Mouse (Mus musculus) embryonic facial prominence, embryonic 10.5 days (tissue): ENCODE measurements around the gene Tex48. TPM values are rescaled to one million over a fixed set of nuclear protein-coding genes. Genes with fewer than 3 reads are reported as not detected.
A peak's percentile ranks its signal among the peaks of the same experiment; 100 is the strongest.

Experiments
- DNase-seq: peaks from one replicate; pipeline ENCODE4 v3.0.0-alpha.2; 2017; ENCODE audit warnings: low spot score
- H3K27ac ChIP-seq: fragments of 300-500 bp; sonication (generic); replicated peaks from 2 replicates; pipeline ENCODE4 v1.5.1; 2016; ENCODE audit warnings: mild to moderate bottlenecking
- H3K27me3 ChIP-seq: fragments of 300-500 bp; sonication (generic); replicated peaks from 2 replicates; pipeline ENCODE4 v1.6.1; 2016; ENCODE audit warnings: low read depth, mild to moderate bottlenecking; ENCODE audit not compliant: poor library complexity, severe bottlenecking
- H3K36me3 ChIP-seq: fragments of 300-500 bp; sonication (generic); replicated peaks from 2 replicates; pipeline ENCODE4 v1.6.1; 2016; ENCODE audit warnings: mild to moderate bottlenecking, moderate library complexity
- H3K4me1 ChIP-seq: fragments of 300-500 bp; sonication (generic); 2 replicates; pipeline ENCODE4 v1.6.1; 2016
- H3K4me3 ChIP-seq: fragments of 300-500 bp; sonication (generic); 2 replicates; pipeline ENCODE4 v1.5.1; 2016; ENCODE audit warnings: mild to moderate bottlenecking, moderate library complexity
- H3K9me3 ChIP-seq: fragments of 300-500 bp; sonication (generic); 2 replicates; pipeline ENCODE4 v1.6.1; 2016; ENCODE audit warnings: mild to moderate bottlenecking
- WGBS: fragments of 180-500 bp; shearing (Covaris S2); methylation state at CpG from one replicate; pipeline ENCODE4 v1.1.7; 2016; 5-methylcytosine and 5-hydroxymethylcytosine counted together
- polyA plus RNA-seq: library from polyadenylated mRNA; unstranded; fragments of >200 nt; fragmentation: Nextera tagmentation; extraction: Ambion mirVana; gene quantifications from 2 replicates; pipeline ENCODE4 v1.2.1, GENCODE M21; 2016

Tex48 gene
- polyA plus RNA-seq, 1 experiment from 2014 or later, result not detected

DNA sequence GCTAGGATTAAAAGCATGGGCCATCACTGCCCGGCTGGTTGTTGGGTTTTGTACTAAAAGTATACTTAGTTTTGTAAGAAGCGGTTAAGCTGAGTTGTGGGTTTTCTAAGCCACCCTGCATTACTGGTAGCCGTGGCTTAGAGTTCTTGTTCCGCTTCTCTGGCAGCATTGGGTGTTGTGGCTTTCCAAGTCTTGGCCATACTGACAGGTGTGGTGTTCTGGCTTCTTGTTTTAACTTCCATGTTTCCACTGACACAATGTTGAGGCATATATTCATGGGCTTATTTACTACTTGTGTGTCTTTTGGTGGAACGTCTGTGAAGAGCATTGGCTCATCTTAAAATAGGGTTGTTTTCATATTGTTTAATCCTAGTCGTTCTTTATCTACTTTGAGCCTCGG is 32.2 kb downstream of the Tex48 start:
- Histone ChIP-seq H3K36me3 (no peaks in the 10 kb centered on the region), H3K4me1 (peaks cover 5% of the 10 kb centered on the region; the same call in 1 of the 2 replicates), H3K27me3 (no peaks in the 10 kb centered on the region), H3K4me3 (no peak overlapping the region), H3K9me3 (no peaks in the 10 kb centered on the region), H3K27ac (no peak overlapping the region)
- no peak for DNase-seq
- WGBS, result 89% methylated on average over 7 of the region's 7 CpGs

DNA sequence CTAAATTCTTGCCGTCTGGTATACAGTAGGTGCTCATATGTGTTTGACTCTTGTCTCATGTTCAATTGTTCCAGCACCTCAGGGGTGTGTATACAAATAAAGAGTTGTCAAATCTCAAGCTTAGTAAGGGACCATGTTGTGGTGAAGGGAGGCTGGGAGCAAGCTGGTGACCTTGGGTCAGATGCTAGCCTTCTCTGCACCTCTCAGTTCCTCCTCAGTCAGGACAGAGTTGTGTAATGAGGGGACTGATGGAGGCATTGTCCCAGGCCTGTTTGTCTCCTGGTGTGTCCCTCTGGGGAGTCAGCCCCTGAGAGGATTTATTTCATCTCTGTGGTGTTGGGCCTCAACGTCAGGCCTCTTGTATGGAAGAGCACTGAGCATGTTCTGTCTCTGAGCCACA is 36.0 kb downstream of the Tex48 start:
- WGBS, result 62% methylated on average over 2 of the region's 2 CpGs

DNA sequence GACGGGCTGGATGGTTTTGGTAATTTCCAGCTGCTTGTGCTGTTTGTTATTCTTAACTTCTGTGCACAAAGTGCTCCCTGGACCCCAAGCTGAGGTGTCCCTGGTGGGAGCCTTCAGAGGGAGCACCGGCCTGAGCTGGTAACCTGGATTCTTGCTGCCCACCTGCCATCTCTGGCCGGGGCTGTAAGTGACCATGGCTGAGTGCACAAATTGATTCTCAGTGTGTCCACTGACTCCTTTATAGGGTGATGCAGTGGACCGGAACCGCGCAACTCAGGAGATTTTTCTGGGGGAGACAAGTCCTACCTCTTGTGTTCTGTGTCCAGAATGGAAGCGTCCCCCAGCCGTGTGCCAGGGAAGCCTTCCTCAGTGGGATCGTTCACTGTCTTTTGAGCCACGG is 37.0 kb downstream of the Tex48 start:
- 87% methylated on average over 10 of the region's 10 CpGs for WGBS
- no peak for DNase-seq

More for the DNA sequence above, 36.0 kb downstream of the Tex48 start:
- DNase-seq, result no peak
- no peaks in the 10 kb centered on the region for H3K36me3 ChIP-seq
- peaks cover 27% of the 10 kb centered on the region for H3K4me1 ChIP-seq
- H3K9me3 ChIP-seq, result no peaks in the 10 kb centered on the region
- H3K27me3 ChIP-seq, result no peaks in the 10 kb centered on the region
- no peak overlapping the region; the same call in 1 of the 2 replicates for H3K27ac ChIP-seq
- no peak overlapping the region for H3K4me3 ChIP-seq

DNA sequence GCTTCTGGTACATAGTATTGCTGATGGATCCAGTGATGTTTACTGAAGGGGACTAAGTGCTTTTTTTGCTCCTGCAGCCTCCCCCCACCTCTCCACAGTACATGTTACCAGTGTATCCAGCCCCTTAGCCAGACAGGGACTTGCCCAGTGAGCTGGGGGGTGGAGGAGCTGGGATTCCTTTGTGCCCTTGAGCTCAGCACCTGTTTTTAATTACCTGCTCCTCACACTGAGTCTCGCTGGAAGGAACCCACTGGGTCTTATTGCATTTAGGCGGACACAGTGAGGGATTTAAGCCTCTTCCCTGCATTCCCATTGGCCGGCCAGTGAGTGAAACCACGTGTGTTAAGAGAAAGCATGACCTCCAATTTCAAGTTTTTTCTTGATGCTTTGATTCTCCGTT is 39.6 kb downstream of the Tex48 start:
- H3K27me3 ChIP-seq, result no peaks in the 10 kb centered on the region
- H3K36me3 ChIP-seq, result peaks cover 16% of the 10 kb centered on the region
- peaks cover 3% of the 10 kb centered on the region; the same call in 1 of the 2 replicates for H3K9me3 ChIP-seq
- WGBS, result 32% methylated on average over 5 of the region's 5 CpGs
- DNase-seq, result peak; percentile 87
- H3K4me3 ChIP-seq, result no peak overlapping the region
- H3K27ac ChIP-seq, result peak overlapping the region; percentile 85
- peaks cover 39% of the 10 kb centered on the region for H3K4me1 ChIP-seq

More for the DNA sequence above, 37.0 kb downstream of the Tex48 start:
- Histone ChIP-seq H3K4me3 (no peak overlapping the region), H3K27me3 (no peaks in the 10 kb centered on the region), H3K4me1 (peaks cover 30% of the 10 kb centered on the region), H3K36me3 (0 out of 2 replicates have a peak, but pooled peaks cover 2% of the 10 kb centered on the region), H3K27ac (no peak overlapping the region), H3K9me3 (no peaks in the 10 kb centered on the region)

DNA sequence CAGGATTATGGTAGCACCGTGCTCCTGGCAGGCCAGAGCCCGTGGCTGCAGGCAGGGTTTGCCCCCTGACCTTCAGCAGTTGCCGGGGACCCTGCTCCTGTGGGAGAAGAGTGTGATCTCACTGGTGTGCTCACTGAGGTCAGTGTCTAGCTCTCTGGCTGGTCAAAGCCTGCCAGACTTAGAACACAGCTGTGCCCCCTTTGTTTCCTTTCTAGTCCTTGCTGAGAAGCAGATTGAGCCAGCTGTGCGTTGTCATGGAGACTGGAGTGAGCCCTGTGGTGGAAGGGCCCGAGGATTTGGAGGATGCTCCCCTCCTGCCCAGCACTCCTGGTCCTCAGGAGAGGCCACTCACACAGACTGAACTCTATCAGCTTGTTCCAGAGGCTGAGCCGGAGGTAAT is 42.1 kb downstream of the Tex48 start:
- Histone ChIP-seq H3K4me1 (peaks cover 39% of the 10 kb centered on the region), H3K4me3 (no peak overlapping the region), H3K27ac (peak overlapping the region; percentile 81), H3K27me3 (no peaks in the 10 kb centered on the region), H3K9me3 (peaks cover 9% of the 10 kb centered on the region; the same call in 1 of the 2 replicates), H3K36me3 (peaks cover 22% of the 10 kb centered on the region)
- peak; percentile 67 for DNase-seq
- 32% methylated on average over 6 of the region's 6 CpGs for WGBS

DNA sequence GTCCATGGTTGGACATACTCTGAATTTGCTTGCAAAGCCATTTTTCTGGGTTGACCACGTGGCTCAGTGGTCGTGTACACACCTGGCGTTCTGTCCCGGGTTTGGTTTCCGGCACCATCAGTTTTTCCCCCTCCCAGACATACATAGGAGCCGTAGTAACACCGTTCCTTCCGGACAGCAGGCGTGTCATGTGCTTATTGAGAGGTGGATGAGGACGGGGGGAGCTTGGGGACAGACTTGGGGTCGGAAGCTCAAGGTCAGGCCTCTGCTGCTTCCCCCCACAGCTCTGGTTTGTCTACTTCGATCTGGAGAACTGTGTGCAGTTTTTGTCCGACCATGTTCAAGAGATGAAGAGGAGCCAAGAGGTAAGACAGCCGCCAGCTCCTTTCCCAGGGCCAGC is 42.6 kb downstream of the Tex48 start:
- no peaks in the 10 kb centered on the region for H3K27me3 ChIP-seq
- DNase-seq, result no peak
- no peak overlapping the region for H3K4me3 ChIP-seq
- peaks cover 39% of the 10 kb centered on the region for H3K4me1 ChIP-seq
- 84% methylated on average over 14 of the region's 14 CpGs for WGBS
- peak overlapping the region; percentile 81 for H3K27ac ChIP-seq
- H3K9me3 ChIP-seq, result peaks cover 9% of the 10 kb centered on the region; the same call in 1 of the 2 replicates
- H3K36me3 ChIP-seq, result peaks cover 22% of the 10 kb centered on the region

DNA sequence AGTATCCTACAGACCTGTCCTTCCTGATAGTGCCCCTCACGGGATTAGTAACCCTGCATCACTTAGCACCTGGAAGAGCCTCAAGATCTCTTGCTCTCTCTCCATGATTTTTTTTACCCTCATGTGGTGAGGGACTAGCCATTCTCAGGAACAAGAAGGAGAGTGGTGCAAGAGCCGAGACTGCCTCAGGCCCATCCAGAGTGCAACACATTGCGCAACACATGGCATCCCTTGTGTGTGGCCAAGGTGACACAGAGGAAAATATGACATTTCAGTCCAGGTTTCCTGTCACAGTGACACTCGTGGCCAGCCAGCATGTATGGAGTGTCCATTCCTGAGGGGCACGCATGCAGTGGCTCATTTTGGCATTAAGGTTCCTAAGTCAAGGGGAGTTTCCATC is 49.6 kb downstream of the Tex48 start:
- DNase-seq, result no peak
- no peak overlapping the region for H3K4me3 ChIP-seq
- 90% methylated on average over 5 of the region's 5 CpGs for WGBS
- H3K36me3 ChIP-seq, result peaks cover 40% of the 10 kb centered on the region
- peaks cover 6% of the 10 kb centered on the region; the same call in 1 of the 2 replicates for H3K9me3 ChIP-seq
- H3K27ac ChIP-seq, result no peak overlapping the region
- H3K4me1 ChIP-seq, result peaks cover 23% of the 10 kb centered on the region
- H3K27me3 ChIP-seq, result no peaks in the 10 kb centered on the region

DNA sequence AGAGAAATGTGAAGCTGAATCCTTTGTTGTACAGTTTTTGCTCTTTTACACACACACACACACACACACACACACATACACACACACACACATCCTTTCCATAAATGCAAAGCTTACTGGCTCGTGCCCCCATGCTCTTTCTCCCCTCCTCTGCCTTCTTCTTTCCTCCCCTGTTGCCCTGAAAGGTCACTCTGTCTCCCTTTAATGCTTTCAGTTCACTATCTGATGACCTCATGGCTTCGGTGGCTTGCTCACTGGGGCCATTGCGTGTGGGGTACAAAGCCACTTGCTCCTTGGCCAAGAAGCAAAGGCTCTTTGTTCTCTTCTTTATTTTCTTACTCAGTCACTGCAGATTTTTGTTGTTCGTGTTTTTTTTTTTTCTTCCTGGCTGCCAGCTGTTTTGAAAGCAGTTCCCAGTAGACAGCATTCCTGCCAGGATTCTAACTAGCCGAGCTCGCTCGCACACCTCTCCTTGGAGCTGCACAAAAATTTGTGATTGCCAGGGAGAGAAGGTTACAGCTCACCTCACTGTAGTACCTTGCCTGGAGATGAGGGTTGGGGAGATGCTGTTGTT is 51.9 kb downstream of the Tex48 start:
- Histone ChIP-seq H3K27ac (peak overlapping the region; percentile 88), H3K9me3 (no peaks in the 10 kb centered on the region), H3K4me1 (peaks cover 23% of the 10 kb centered on the region), H3K36me3 (peaks cover 49% of the 10 kb centered on the region), H3K4me3 (no peak overlapping the region), H3K27me3 (no peaks in the 10 kb centered on the region)
- 23% methylated on average over 7 of the region's 7 CpGs for WGBS
- DNase-seq, result peak; percentile 50

DNA sequence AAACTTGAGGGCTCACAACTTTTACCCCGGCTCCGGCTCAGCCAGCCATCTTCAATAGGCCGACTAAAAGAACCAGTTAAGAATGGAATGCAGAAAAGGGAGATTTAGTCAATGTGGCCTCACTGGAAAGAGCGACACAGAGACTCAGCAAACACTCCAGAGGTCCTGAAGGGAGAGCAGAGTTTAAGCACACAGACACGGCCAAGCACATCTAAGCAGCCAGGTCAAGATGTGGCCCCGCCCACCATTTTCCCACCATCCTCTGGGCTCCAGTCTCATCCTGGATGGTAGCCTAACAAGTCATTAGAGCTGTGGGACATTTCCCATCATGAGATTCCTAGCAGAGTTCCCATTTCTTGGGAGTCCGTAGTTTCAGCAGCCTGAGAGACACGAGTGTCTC is 52.9 kb downstream of the Tex48 start:
- WGBS, result 84% methylated on average over 8 of the region's 8 CpGs
- DNase-seq, result no peak
- Histone ChIP-seq H3K4me1 (peaks cover 23% of the 10 kb centered on the region), H3K36me3 (peaks cover 50% of the 10 kb centered on the region), H3K4me3 (no peak overlapping the region), H3K9me3 (no peaks in the 10 kb centered on the region), H3K27me3 (no peaks in the 10 kb centered on the region), H3K27ac (peak overlapping the region; percentile 88)

DNA sequence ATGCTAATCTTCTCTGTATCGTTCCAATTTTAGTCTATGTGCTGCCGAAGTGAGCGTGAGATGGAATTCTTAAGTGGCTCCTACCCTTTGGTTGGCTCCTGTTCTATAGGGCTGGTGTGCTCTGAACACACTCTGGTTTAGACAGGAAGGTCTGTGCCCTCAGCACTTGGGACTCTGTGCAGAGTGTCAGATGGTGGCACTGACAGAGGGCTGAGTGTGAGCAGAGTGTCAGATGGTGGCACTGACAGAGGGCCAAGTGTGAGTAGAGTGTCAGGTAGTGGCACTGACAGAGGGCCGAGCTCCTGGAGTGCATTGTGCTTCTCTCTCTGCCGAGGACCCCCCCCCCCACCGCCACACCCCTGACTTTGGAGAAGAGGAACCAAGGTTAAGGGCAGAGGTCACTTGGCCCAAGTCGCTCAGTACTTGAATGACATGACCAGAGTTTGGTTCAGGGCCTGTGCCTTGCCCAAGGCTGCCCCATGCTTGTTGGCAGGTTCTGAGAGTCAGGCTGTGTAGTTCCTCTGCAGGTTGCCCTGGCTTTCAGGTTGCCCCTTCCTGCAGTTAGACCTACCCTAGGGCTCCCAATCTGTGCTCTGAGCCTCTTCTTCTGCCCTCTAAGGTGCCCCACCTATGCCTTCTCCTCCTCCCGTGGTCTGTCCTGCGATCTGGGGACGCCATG is 54.4 kb downstream of the Tex48 start:
- Histone ChIP-seq H3K4me3 (no peak overlapping the region), H3K4me1 (peaks cover 23% of the 10 kb centered on the region), H3K9me3 (no peaks in the 10 kb centered on the region), H3K36me3 (peaks cover 42% of the 10 kb centered on the region), H3K27me3 (no peaks in the 10 kb centered on the region), H3K27ac (no peak overlapping the region)
- DNase-seq, result no peak
- WGBS, result 86% methylated on average over 10 of the region's 10 CpGs

DNA sequence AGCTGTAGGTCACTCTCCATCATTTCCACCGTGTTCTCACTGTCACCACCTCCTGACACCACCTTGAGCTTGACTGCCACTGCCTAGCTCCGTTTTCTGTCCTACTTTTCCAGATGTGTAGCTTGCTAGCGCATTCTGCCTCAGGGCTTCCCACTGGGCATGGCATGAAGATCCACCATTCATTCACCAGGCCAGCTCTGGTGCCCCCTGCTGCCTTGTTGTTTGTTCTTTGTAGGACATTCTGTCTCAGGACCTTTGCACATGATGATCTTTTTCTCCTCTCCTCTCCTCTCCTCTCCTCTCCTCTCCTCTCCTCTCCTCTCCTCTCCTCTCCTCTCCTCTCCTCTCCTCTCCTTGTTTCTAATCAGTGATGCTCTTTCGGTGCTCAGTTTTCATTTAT is 59.5 kb downstream of the Tex48 start:
- Histone ChIP-seq H3K27me3 (no peaks in the 10 kb centered on the region), H3K27ac (no peak overlapping the region), H3K36me3 (peaks cover 24% of the 10 kb centered on the region), H3K4me1 (peaks cover 43% of the 10 kb centered on the region), H3K4me3 (no peak overlapping the region), H3K9me3 (no peaks in the 10 kb centered on the region)
- WGBS, result 86% methylated on average over 4 of the region's 4 CpGs
- no peak for DNase-seq

DNA sequence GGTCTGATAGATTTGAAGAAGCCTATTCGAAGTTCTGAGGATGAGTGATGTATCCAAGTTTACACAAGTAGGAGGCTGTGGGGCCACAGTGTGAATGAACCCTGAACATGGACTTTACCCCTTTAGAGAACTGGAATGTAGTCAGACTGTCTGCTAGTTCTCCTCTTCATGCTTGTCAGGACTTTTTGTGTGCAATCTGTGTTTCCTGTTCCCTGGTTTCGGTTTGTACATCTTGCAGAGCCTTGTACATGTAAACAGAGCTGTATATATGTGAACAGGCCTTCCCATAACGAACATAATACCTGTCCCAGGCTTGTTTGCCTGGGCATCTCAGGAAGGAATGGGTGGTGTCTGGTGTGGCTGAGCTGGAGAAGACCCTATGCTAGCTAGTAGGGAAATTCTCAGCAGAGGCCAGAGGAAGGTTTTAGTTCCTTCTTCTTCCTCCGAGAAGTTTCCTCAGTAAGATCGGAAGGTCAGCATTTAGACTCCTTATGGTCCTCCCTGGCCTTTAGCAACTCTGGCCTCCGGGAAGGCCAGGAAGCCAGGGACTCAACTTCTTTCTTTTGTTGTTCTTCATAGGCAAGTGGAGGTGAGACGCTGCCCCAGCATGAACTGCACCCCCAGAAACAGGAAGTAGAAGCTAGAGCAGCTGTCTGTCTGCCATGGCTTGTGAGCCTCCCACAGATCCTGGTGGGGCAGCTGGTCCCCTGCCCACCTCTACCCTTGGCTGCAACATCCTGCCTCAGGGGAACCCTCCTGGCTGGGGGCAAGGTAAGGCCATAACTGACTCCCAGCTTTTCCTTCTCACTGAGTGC is 60.2 kb downstream of the Tex48 start:
- no peak for DNase-seq
- Histone ChIP-seq H3K27me3 (no peaks in the 10 kb centered on the region), H3K4me3 (no peak overlapping the region), H3K36me3 (peaks cover 24% of the 10 kb centered on the region), H3K27ac (no peak overlapping the region), H3K9me3 (no peaks in the 10 kb centered on the region), H3K4me1 (peaks cover 50% of the 10 kb centered on the region)
- WGBS, result 84% methylated on average over 7 of the region's 7 CpGs
